Mouse (Mus musculus): ENCODE results near the gene Ssna1.

DNA sequence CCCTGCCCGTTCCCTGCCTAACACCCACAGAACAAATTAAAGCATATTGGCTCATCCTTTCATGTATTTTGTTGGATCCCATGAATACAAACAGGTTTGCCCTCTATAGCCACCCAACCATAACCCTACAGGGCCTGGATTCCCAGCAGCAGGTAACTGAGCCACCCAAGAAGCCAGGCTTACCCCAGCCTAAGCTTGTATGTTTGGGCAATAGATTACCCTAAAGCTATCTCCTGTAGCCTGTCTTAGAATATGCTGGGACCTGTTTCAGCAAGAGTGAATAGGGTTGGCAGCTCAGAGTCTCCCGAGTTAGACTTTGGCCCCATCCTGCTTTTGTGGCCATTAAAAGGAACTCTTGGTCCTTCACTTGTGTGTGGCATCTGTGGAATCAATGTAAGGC lies 13.3 kb upstream of the Ssna1 start:
- TF ChIP-seq CTCF (IDR thresholded peaks at IDR 0.05; ENCODE audit: low read depth, low read length) (no peak), GATA1 (IDR thresholded peaks at IDR 0.05; ENCODE audit: borderline replicate concordance, low read length) (no peak)

Data from G1E (cell line).